Mouse (Mus musculus): ENCODE data around the gene Coq5. TPM values are rescaled to one million over a fixed set of nuclear protein-coding genes. Genes with fewer than 3 reads are reported as not detected.
A peak's percentile ranks its signal among the peaks of the same experiment; 100 is the strongest.

The Coq5 gene
- polyA plus RNA-seq (2015; fragmentation: Nextera tagmentation; extraction: Ambion mirVana): 25.2 and 26.7 TPM in 2 replicates

DNA sequence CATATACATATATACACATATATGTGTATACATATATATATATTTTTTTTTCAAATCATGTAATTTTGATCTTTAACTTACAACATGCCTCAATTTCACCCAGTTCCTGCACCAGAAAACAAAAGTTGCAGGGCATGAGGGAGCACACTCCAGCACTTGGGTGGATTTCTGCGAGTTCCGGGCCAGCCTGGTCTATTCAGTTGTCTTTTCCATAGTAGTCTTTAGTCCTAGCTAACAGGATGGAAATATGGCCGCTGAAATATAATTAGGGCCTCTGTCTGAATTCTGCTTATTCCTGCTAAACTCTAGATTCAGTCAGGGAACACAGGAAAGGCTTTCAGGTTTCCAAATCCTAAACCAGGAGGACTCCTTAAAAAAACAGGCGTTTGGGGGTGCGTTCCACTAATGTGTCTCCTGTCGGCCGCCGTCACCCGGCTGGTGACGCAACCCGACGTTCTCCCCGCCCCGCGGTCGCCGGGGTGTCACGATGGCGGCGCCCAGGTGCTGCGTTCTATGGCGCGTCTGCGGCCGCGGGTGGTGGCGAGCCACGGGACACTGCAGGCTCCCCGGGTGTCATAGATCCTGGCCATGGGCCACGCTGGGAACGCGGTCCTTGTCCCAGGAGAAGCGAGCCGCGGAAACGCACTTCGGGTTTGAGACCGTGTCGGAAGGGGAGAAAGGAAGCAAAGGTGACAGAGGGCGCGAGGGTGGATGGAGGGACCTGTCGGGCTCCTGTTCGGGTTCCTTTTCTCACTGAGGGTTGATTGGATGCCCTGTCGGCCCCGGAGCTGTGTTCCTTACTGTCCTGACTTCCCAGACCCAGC is at the start of gene Coq5:
Coq5 (plus strand) TSS at position 441 of the 824 bp plus-strand sequence.
- peak within 1 kb of the TSS; percentile 70 for H3K4me3 ChIP-seq (ENCODE audit: low read depth, low read length)
- H3K4me2 ChIP-seq (ENCODE audit: low read depth, low read length): peak within 1 kb of the TSS; percentile 91
- peak; percentile 88 for ATAC-seq (ENCODE audit: low read depth)
- peaks cover 21% of the 10 kb centered on the region for H3K4me1 ChIP-seq (ENCODE audit: control insufficient read depth, low read depth, low read length)
- H3K27me3 ChIP-seq (ENCODE audit: control insufficient read depth, insufficient read depth, low read depth, low read length): no peaks in the 10 kb centered on the region
- H3K9me3 ChIP-seq (replicated peaks; ENCODE audit: control insufficient read depth, low read length): no peaks in the 10 kb centered on the region
- peaks cover 6% of the 10 kb centered on the region for H3K36me3 ChIP-seq (ENCODE audit: control insufficient read depth, insufficient read depth)
- H3K27ac ChIP-seq (ENCODE audit: low read length): peak within 1 kb of the TSS; percentile 49
- peak within 1 kb of the TSS; percentile 73 for H3K9ac ChIP-seq (ENCODE audit: low read depth, low read length)
- 3% methylated on average over 45 of the region's 45 CpGs for WGBS (ENCODE audit: insufficient replicate concordance)

DNA sequence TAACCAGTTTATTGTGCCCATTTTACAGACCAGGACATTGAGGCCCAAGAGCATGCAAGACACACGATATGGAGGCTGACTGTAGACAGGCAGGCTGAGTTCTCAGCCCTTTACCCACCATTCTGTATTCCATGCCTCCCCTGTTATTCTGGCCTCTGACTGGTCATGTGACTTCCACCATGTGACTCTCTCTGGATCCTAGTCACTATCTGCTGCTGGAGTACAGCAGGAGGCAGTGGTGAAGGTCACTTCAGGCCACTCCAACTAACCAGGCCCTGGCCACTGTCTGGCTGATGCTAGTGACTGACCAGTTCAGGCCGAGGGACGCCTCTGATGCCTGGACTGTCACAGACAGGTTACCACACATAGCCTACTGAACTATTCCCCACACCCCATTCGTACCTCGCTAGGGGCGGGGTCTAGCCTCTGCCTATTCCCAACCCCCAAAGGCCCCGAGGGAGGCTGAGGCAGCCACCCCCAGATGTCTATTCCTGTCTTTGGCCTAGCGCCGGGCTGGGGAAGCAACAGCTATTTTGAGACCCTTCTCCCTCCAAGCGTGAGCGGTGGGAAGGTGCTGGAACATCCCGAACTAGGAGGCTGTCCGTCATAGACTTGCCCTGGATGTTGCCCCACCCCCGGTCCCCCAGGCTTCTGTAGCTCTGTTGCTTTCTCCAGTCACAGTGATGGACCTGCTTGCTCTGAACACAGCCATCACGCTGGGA is 48.5 kb upstream of the Coq5 start:
- H3K9me3 ChIP-seq (replicated peaks; ENCODE audit: control insufficient read depth, low read length): no peaks in the 10 kb centered on the region
- H3K36me3 ChIP-seq (ENCODE audit: control insufficient read depth, insufficient read depth): no peaks in the 10 kb centered on the region
- WGBS (ENCODE audit: insufficient replicate concordance): 53% methylated on average over 15 of the region's 15 CpGs
- H3K4me1 ChIP-seq (ENCODE audit: control insufficient read depth, low read depth, low read length): peaks cover 9% of the 10 kb centered on the region
- H3K27me3 ChIP-seq (ENCODE audit: control insufficient read depth, insufficient read depth, low read depth, low read length): peaks cover 40% of the 10 kb centered on the region
- no peak overlapping the region for H3K9ac ChIP-seq (ENCODE audit: low read depth, low read length)
- no peak overlapping the region for H3K4me2 ChIP-seq (ENCODE audit: low read depth, low read length)
- no peak overlapping the region for H3K27ac ChIP-seq (ENCODE audit: low read length)
- H3K4me3 ChIP-seq (ENCODE audit: low read depth, low read length): no peak overlapping the region
- no peak for ATAC-seq (ENCODE audit: low read depth)

DNA sequence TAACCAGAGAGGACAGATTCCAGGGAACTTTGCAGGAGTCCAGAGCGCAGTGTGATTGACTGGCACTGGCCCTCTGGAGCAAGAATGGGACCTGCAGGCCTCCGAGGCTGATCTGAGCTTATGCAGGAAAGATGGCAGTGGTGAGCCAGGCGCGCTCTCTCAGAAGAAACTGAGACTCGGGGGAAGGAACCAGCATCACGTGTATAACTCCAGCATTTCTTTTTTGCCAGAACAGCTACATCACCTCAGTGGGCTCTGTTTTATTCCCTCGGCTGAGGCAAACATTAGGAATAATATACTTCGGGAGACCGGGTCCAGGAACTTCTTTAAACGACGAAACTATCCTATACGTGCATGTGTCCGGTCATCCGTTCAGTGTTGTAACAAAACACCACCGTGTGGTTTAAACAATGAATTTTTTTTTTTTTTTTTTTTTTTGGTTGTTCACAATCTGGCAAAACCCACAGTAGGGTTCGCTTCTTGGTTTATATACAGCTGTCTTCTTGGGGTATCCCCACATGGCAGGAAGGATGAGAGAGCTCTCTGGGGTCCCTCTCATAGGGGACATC is 47.8 kb upstream of the Coq5 start:
- WGBS (ENCODE audit: insufficient replicate concordance): 32% methylated on average over 16 of the region's 16 CpGs
- no peak for ATAC-seq (ENCODE audit: low read depth)
- H3K4me3 ChIP-seq (ENCODE audit: low read depth, low read length): no peak overlapping the region
- no peak overlapping the region for H3K27ac ChIP-seq (ENCODE audit: low read length)
- H3K27me3 ChIP-seq (ENCODE audit: control insufficient read depth, insufficient read depth, low read depth, low read length): peaks cover 44% of the 10 kb centered on the region
- no peak overlapping the region for H3K4me2 ChIP-seq (ENCODE audit: low read depth, low read length)
- peaks cover 11% of the 10 kb centered on the region for H3K4me1 ChIP-seq (ENCODE audit: control insufficient read depth, low read depth, low read length)
- H3K9ac ChIP-seq (ENCODE audit: low read depth, low read length): no peak overlapping the region
- no peaks in the 10 kb centered on the region for H3K9me3 ChIP-seq (replicated peaks; ENCODE audit: control insufficient read depth, low read length)
- H3K36me3 ChIP-seq (ENCODE audit: control insufficient read depth, insufficient read depth): no peaks in the 10 kb centered on the region

DNA sequence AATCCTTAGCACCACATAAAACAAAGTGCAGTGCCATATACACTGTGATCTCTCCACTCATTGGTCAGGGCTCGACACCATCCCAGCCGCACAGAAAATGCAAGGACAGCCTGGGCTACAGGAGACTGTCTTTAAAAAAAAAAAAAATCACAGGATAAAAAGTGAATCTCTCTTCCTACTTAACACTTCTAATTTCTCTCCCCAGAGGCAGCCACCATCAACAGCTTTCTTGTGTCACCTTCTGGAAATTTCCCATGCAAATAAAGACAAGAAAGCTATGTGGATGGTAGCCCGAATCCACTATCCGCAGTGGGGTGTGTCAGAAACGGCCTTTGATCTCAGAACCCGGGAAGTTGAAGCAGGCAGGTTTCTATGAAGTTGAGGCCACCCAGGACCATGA is 47.0 kb upstream of the Coq5 start:
- H3K27ac ChIP-seq (ENCODE audit: low read length): no peak overlapping the region
- H3K27me3 ChIP-seq (ENCODE audit: control insufficient read depth, insufficient read depth, low read depth, low read length): peaks cover 44% of the 10 kb centered on the region
- peaks cover 14% of the 10 kb centered on the region for H3K4me1 ChIP-seq (ENCODE audit: control insufficient read depth, low read depth, low read length)
- no peak overlapping the region for H3K4me3 ChIP-seq (ENCODE audit: low read depth, low read length)
- no peak for ATAC-seq (ENCODE audit: low read depth)
- WGBS (ENCODE audit: insufficient replicate concordance): 52% methylated on average over 6 of the region's 6 CpGs
- no peaks in the 10 kb centered on the region for H3K9me3 ChIP-seq (replicated peaks; ENCODE audit: control insufficient read depth, low read length)
- H3K4me2 ChIP-seq (ENCODE audit: low read depth, low read length): no peak overlapping the region
- no peaks in the 10 kb centered on the region for H3K36me3 ChIP-seq (ENCODE audit: control insufficient read depth, insufficient read depth)
- H3K9ac ChIP-seq (ENCODE audit: low read depth, low read length): no peak overlapping the region

DNA sequence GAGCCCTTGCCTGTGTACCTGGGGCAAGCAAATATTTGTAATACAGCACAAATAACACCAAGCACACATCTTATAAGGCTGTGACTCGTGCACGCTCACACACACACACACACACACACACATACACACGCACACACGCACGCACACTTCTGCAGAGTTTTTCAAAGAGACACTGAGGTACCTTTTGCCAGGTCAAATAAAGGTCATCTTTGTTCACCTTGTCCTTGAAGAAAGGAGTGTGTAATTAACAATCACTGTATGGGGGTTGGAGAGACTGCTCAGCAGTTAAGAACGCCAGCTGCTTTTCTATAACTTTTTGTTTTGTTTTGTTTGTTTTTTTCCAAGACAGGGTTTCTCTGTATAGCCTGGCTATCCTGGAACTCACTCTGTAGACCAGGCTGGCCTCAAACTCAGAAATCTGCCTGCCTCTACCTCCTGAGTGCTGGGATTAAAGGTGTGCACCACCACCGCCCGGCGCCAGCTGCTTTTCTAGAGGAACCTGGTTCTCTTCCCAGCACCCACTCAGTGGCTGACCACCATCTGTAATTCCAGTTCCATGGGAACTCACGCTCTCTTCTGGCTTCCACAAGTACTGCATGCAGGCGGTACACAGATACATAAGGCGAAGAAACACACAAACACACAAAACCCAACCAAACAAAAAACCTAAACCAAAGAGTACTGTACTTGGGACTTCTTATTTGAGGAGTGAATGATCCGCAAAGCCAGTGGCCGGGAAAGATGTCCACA is 46.3 kb upstream of the Coq5 start:
- Histone ChIP-seq H3K9me3 (replicated peaks; ENCODE audit: control insufficient read depth, low read length) (no peaks in the 10 kb centered on the region), H3K4me3 (ENCODE audit: low read depth, low read length) (no peak overlapping the region), H3K27ac (ENCODE audit: low read length) (no peak overlapping the region), H3K4me1 (ENCODE audit: control insufficient read depth, low read depth, low read length) (peaks cover 15% of the 10 kb centered on the region), H3K9ac (ENCODE audit: low read depth, low read length) (no peak overlapping the region), H3K36me3 (ENCODE audit: control insufficient read depth, insufficient read depth) (no peaks in the 10 kb centered on the region), H3K27me3 (ENCODE audit: control insufficient read depth, insufficient read depth, low read depth, low read length) (peaks cover 40% of the 10 kb centered on the region), H3K4me2 (ENCODE audit: low read depth, low read length) (no peak overlapping the region)
- WGBS (ENCODE audit: insufficient replicate concordance): 76% methylated on average over 14 of the region's 14 CpGs
- no peak for ATAC-seq (ENCODE audit: low read depth)

DNA sequence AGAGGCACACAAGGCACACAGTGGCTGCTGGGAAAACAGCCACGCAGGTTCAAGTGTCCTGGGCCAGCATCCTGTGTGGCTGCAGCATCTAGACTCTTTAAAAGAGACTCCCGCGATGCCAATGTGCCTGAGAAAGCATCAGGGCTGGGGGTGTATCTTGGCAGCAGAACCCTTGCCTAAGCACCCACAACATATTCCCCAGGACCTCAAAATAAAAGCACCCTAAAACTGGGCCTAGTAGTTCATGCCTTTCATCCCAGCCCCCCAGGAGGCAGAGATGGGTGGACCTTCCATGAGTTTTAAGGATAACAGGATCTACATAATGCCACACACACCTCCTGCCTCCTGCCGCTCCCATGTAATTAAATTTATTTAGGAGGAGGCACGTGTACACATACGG is 44.9 kb upstream of the Coq5 start:
- peaks cover 40% of the 10 kb centered on the region for H3K27me3 ChIP-seq (ENCODE audit: control insufficient read depth, insufficient read depth, low read depth, low read length)
- no peak overlapping the region for H3K4me2 ChIP-seq (ENCODE audit: low read depth, low read length)
- H3K9ac ChIP-seq (ENCODE audit: low read depth, low read length): no peak overlapping the region
- no peaks in the 10 kb centered on the region for H3K36me3 ChIP-seq (ENCODE audit: control insufficient read depth, insufficient read depth)
- 75% methylated on average over 6 of the region's 6 CpGs for WGBS (ENCODE audit: insufficient replicate concordance)
- no peak overlapping the region for H3K4me3 ChIP-seq (ENCODE audit: low read depth, low read length)
- ATAC-seq (ENCODE audit: low read depth): no peak
- no peak overlapping the region for H3K27ac ChIP-seq (ENCODE audit: low read length)
- H3K9me3 ChIP-seq (replicated peaks; ENCODE audit: control insufficient read depth, low read length): no peaks in the 10 kb centered on the region
- peaks cover 24% of the 10 kb centered on the region for H3K4me1 ChIP-seq (ENCODE audit: control insufficient read depth, low read depth, low read length)

DNA sequence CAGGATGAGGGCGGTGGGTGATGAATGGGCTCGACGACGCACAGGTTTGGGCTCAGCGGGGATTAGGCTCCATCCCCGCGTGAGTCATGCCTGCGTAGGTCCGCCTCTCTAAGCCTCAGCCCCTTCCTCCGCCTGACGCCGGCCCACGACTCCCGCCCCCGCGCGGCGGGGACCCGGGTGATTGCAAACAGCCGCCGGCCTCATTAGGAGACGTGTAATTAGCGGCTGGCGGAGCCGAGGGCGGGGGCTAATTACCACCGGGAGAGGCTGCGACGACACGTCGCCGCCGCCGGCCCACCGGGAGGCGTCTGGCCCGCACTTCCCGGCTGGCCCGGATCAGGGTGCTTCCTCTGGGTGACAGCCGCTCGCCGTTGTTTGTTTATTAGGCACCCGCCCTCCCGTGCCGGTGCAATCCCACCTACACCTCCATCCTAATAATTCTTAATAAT is 44.1 kb upstream of the Coq5 start:
- Histone ChIP-seq H3K4me1 (ENCODE audit: control insufficient read depth, low read depth, low read length) (peaks cover 26% of the 10 kb centered on the region), H3K27me3 (ENCODE audit: control insufficient read depth, insufficient read depth, low read depth, low read length) (peaks cover 40% of the 10 kb centered on the region), H3K9ac (ENCODE audit: low read depth, low read length) (peak overlapping the region; percentile 60), H3K36me3 (ENCODE audit: control insufficient read depth, insufficient read depth) (peaks cover 7% of the 10 kb centered on the region), H3K4me2 (ENCODE audit: low read depth, low read length) (peak overlapping the region; percentile 91), H3K9me3 (replicated peaks; ENCODE audit: control insufficient read depth, low read length) (no peaks in the 10 kb centered on the region), H3K4me3 (ENCODE audit: low read depth, low read length) (peak overlapping the region; percentile 58), H3K27ac (ENCODE audit: low read length) (no peak overlapping the region)
- ATAC-seq (ENCODE audit: low read depth): no peak
- under 1% methylated on average over 45 of the region's 45 CpGs for WGBS (ENCODE audit: insufficient replicate concordance)

DNA sequence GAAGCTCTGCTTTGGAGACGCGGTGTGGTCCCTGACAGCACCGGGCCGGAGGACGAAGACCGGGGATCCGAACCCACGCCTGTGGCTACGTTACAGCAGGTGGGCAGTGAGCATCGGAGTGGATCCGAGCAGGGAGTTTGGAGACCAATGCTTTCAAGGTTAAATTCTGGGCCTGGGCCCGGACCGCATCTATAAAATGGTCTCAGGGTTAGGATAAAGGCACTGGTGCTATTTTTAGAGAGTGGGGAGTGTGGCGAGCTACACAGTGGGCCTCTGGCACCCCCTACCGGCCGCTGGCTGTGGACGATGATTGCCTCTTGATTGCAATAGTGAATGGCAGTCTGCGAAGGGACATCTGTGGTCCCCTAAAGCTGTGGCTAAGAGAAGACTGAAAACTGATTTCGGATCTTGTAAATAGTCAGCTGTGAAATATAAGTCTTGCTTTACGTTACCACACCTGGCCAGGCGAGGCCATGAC is 43.6 kb upstream of the Coq5 start, which contains the start of gene Pop5:
Pop5 (plus strand) TSS at position 51 of the 478 bp plus-strand sequence.
- 2% methylated on average over 21 of the region's 21 CpGs for WGBS (ENCODE audit: insufficient replicate concordance)
- Histone ChIP-seq H3K9me3 (replicated peaks; ENCODE audit: control insufficient read depth, low read length) (no peaks in the 10 kb centered on the region), H3K4me3 (ENCODE audit: low read depth, low read length) (peak within 1 kb of the TSS; percentile 58), H3K9ac (ENCODE audit: low read depth, low read length) (peak within 1 kb of the TSS; percentile 60), H3K27ac (ENCODE audit: low read length) (no peak within 1 kb of the TSS), H3K4me2 (ENCODE audit: low read depth, low read length) (peak within 1 kb of the TSS; percentile 91), H3K27me3 (ENCODE audit: control insufficient read depth, insufficient read depth, low read depth, low read length) (peaks cover 40% of the 10 kb centered on the region), H3K4me1 (ENCODE audit: control insufficient read depth, low read depth, low read length) (peaks cover 26% of the 10 kb centered on the region), H3K36me3 (ENCODE audit: control insufficient read depth, insufficient read depth) (peaks cover 12% of the 10 kb centered on the region)
- peak; percentile 55 for ATAC-seq (ENCODE audit: low read depth)

All from liver, embryonic 16.5 days (tissue).